Mouse (Mus musculus): ENCODE results near the gene Triobp. TPM values are rescaled to one million over a fixed set of nuclear protein-coding genes. Genes with fewer than 3 reads are reported as not detected.
"Not testable (repeated sequence)": the region's sequence is repeated elsewhere in the genome, so short reads cannot be mapped to it uniquely, and the experiment has no call there.

Triobp gene
- polyA plus RNA-seq, 1 experiment from 2014 or later = 46.7 TPM

DNA sequence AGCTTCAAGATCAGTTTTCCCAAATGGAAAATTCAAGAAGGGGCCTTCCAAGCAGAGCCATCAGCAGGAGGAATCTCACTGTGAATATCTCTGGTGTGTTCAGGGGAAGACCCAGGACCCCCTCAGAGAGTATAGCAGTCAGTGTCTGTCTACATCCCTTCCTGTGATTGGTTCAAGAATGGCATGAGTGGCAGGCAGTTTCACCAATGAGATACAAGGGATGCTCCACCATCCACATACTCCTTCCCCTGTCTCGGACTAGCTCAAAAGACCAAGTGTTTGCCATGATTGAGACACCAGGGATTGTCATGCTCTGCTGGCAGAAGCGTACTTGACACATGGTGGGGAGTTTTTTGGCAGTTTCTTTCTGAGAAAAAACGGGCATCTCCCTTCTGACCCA, 59.1 kb downstream of the Triobp start:
- no peak overlapping the region for H3K4me3 ChIP-seq (ENCODE audit: low read depth, low read length)
- H3K4me2 ChIP-seq = no peak overlapping the region
- H3K4me1 ChIP-seq (replicated peaks; ENCODE audit: control insufficient read depth, insufficient read depth, low read length) = peaks cover 2% of the 10 kb centered on the region; the same call in 1 of the 2 replicates
- 68% methylated on average over 3 of the region's 3 CpGs for WGBS
- no peak for ATAC-seq (replicated peaks; ENCODE audit: low FRiP score)
- H3K36me3 ChIP-seq (ENCODE audit: control insufficient read depth, insufficient read depth, low read length) = peaks cover 26% of the 10 kb centered on the region
- DNase-seq (ENCODE audit: low spot score) = no peak
- H3K9me3 ChIP-seq (ENCODE audit: control insufficient read depth, low read length) = no peaks in the 10 kb centered on the region
- no peak overlapping the region for H3K9ac ChIP-seq (ENCODE audit: low read depth, low read length)
- H3K27ac ChIP-seq (ENCODE audit: low read depth, low read length) = no peak overlapping the region
- no peaks in the 10 kb centered on the region for H3K27me3 ChIP-seq (replicated peaks; ENCODE audit: control insufficient read depth, insufficient read depth, low read length)

DNA sequence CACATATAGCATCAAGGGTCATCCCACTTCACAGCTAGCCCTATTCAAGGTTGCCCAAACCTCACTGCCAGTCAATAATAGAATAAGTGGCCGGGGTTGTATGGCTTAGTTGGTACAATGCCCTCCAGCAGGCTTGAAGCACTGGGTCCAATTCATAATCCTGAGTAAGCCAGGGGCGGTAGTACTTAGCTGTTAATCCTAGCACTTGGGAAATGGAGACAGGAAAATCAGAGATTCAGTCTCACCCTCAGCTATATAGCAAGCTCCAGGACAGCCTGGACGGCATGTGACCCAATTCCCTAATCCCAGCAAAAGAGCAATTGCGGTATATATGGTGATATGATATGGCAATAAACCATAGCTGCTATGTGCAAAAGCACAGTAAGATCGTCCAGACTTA, 59.5 kb downstream of the Triobp start:
- DNase-seq (ENCODE audit: low spot score) = no peak
- Histone ChIP-seq H3K27ac (ENCODE audit: low read depth, low read length) (no peak overlapping the region), H3K4me1 (replicated peaks; ENCODE audit: control insufficient read depth, insufficient read depth, low read length) (peaks cover 2% of the 10 kb centered on the region; the same call in 1 of the 2 replicates), H3K4me3 (ENCODE audit: low read depth, low read length) (no peak overlapping the region), H3K4me2 (no peak overlapping the region), H3K9me3 (ENCODE audit: control insufficient read depth, low read length) (no peaks in the 10 kb centered on the region), H3K36me3 (ENCODE audit: control insufficient read depth, insufficient read depth, low read length) (peaks cover 22% of the 10 kb centered on the region), H3K9ac (ENCODE audit: low read depth, low read length) (no peak overlapping the region), H3K27me3 (replicated peaks; ENCODE audit: control insufficient read depth, insufficient read depth, low read length) (no peaks in the 10 kb centered on the region)
- no peak for ATAC-seq (replicated peaks; ENCODE audit: low FRiP score)
- 91% methylated on average over 5 of the region's 5 CpGs for WGBS

DNA sequence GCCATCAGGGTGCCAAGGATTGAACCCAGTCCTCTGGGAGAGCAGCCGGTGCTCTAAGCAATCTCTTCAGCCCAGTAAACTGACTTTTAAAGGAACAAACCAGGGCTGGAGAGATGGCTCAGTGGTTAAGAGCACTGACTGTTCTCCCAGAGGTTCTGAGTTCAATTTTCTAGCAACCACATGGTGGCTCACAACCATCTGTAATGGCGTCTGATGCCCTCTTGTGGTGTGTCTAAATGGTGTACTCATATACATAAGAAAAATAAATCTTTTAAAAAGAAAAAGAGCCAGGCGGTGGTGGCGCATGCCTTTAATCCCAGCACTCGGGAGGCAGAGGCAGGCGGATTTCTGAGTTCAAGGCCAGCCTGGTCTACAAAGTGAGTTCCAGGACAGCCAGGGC, 60.3 kb downstream of the Triobp start:
- H3K36me3 ChIP-seq (ENCODE audit: control insufficient read depth, insufficient read depth, low read length) = peaks cover 21% of the 10 kb centered on the region
- not testable (repeated sequence) for H3K9ac ChIP-seq (ENCODE audit: low read depth, low read length); H3K4me1 ChIP-seq (replicated peaks; ENCODE audit: control insufficient read depth, insufficient read depth, low read length); H3K4me2 ChIP-seq; ATAC-seq (replicated peaks; ENCODE audit: low FRiP score); H3K27me3 ChIP-seq (replicated peaks; ENCODE audit: control insufficient read depth, insufficient read depth, low read length); DNase-seq (ENCODE audit: low spot score); H3K9me3 ChIP-seq (ENCODE audit: control insufficient read depth, low read length); H3K27ac ChIP-seq (ENCODE audit: low read depth, low read length); H3K4me3 ChIP-seq (ENCODE audit: low read depth, low read length)
- WGBS = 81% methylated on average over 6 of the region's 6 CpGs

DNA sequence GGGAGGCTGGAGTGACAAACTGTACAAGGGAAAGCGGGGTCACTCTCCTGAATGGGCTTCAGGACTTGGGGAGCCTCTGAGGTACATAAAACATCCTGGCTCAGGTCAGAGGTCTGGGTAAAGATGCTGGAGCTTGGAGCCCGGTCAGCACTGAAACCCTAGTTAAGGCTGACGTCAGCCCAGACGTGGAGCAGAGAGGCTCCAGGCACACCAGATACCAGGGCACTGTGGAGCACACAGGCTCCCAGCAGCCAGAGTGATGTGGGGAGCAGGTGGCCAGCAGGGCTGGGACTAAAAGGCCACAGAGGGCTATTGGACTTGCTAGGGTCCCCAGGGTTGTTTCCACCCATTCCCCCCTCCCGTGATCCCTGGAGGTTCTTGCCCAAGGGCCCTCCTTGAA, 62.2 kb downstream of the Triobp start:
- Histone ChIP-seq H3K4me2 (no peak overlapping the region), H3K9ac (ENCODE audit: low read depth, low read length) (no peak overlapping the region), H3K36me3 (ENCODE audit: control insufficient read depth, insufficient read depth, low read length) (peaks cover 6% of the 10 kb centered on the region), H3K27ac (ENCODE audit: low read depth, low read length) (no peak overlapping the region), H3K4me3 (ENCODE audit: low read depth, low read length) (no peak overlapping the region), H3K4me1 (replicated peaks; ENCODE audit: control insufficient read depth, insufficient read depth, low read length) (peaks cover 2% of the 10 kb centered on the region; the same call in 1 of the 2 replicates), H3K9me3 (ENCODE audit: control insufficient read depth, low read length) (no peaks in the 10 kb centered on the region), H3K27me3 (replicated peaks; ENCODE audit: control insufficient read depth, insufficient read depth, low read length) (no peaks in the 10 kb centered on the region)
- 76% methylated on average over 5 of the region's 5 CpGs for WGBS
- no peak for DNase-seq (ENCODE audit: low spot score)
- no peak for ATAC-seq (replicated peaks; ENCODE audit: low FRiP score)

DNA sequence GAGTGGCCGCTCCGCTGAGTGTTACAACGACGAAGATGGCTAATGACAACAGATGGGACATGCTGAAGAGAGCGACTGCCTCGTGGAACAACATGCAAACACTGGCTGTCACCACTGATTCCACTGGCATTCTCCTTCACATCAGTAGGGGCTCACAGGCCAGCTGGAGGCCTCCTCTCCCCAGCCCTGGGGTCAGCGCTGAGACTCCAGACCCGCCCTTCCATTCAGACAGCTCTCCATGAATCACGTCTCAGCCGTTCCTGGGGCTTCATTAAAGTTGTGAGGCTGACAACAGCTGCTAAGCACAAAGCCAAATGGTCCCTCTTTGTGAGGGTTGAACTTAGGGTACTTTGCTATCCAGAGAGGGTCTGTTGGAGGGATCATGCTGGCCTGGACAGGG, 64.0 kb downstream of the Triobp start:
- Histone ChIP-seq H3K4me2 (no peak overlapping the region), H3K4me3 (ENCODE audit: low read depth, low read length) (no peak overlapping the region), H3K9ac (ENCODE audit: low read depth, low read length) (no peak overlapping the region), H3K4me1 (replicated peaks; ENCODE audit: control insufficient read depth, insufficient read depth, low read length) (peaks cover 2% of the 10 kb centered on the region; the same call in 1 of the 2 replicates), H3K36me3 (ENCODE audit: control insufficient read depth, insufficient read depth, low read length) (no peaks in the 10 kb centered on the region; the same call in 1 of the 2 replicates), H3K27ac (ENCODE audit: low read depth, low read length) (no peak overlapping the region; the same call in 1 of the 2 replicates), H3K27me3 (replicated peaks; ENCODE audit: control insufficient read depth, insufficient read depth, low read length) (no peaks in the 10 kb centered on the region), H3K9me3 (ENCODE audit: control insufficient read depth, low read length) (no peaks in the 10 kb centered on the region)
- 61% methylated on average over 10 of the region's 10 CpGs for WGBS
- DNase-seq (ENCODE audit: low spot score) (no peak), ATAC-seq (replicated peaks; ENCODE audit: low FRiP score) (no peak)

DNA sequence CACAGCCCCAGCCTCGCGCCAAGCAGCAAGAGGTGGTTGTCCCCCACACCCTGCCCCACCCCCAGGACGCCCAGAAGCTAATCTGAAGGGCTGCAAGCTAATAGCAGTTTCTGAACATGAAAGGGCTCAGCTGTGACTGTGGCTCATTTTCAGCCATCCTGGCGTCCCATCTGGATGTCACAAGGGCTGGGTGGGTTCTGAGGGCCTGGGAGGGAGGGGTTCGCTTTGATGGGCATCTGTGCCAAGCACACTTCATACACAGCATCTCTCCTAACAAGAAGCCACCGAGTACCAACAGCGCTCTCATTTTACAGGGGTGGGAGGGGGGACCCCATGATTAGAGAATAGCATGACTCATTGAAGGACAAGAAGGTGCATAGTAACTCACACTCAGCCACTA, 65.9 kb downstream of the Triobp start:
- Histone ChIP-seq H3K36me3 (ENCODE audit: control insufficient read depth, insufficient read depth, low read length) (no peaks in the 10 kb centered on the region), H3K27me3 (replicated peaks; ENCODE audit: control insufficient read depth, insufficient read depth, low read length) (no peaks in the 10 kb centered on the region), H3K9me3 (ENCODE audit: control insufficient read depth, low read length) (no peaks in the 10 kb centered on the region), H3K4me3 (ENCODE audit: low read depth, low read length) (no peak overlapping the region), H3K4me1 (replicated peaks; ENCODE audit: control insufficient read depth, insufficient read depth, low read length) (peaks cover 2% of the 10 kb centered on the region; the same call in 1 of the 2 replicates), H3K9ac (ENCODE audit: low read depth, low read length) (no peak overlapping the region), H3K27ac (ENCODE audit: low read depth, low read length) (no peak overlapping the region), H3K4me2 (no peak overlapping the region)
- WGBS = 62% methylated on average over 7 of the region's 7 CpGs
- DNase-seq (ENCODE audit: low spot score) (no peak), ATAC-seq (replicated peaks; ENCODE audit: low FRiP score) (no peak)

DNA sequence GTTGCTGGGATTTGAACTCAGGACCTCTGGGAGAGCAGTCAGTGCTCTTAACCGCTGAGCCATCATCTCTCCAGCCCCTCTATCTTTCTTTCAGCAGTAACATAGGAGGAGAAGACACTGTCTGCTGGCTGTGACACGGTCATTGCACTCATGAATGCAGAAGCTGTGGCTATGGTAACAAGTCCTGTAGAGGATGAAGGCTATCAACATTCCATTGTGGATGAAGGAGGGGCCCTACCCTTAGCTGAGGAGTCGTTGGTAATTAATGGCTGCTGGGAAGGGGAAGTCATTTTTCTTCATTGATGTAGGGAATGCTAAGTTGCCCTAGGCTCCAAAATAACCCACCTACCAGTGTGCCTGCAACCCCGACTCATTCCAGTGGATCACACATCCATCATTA, 70.7 kb downstream of the Triobp start:
- Histone ChIP-seq H3K9ac (ENCODE audit: low read depth, low read length) (no peak overlapping the region), H3K9me3 (ENCODE audit: control insufficient read depth, low read length) (no peaks in the 10 kb centered on the region), H3K27ac (ENCODE audit: low read depth, low read length) (no peak overlapping the region), H3K4me3 (ENCODE audit: low read depth, low read length) (no peak overlapping the region), H3K27me3 (replicated peaks; ENCODE audit: control insufficient read depth, insufficient read depth, low read length) (no peaks in the 10 kb centered on the region), H3K36me3 (ENCODE audit: control insufficient read depth, insufficient read depth, low read length) (no peaks in the 10 kb centered on the region), H3K4me2 (no peak overlapping the region), H3K4me1 (replicated peaks; ENCODE audit: control insufficient read depth, insufficient read depth, low read length) (peaks cover 7% of the 10 kb centered on the region)
- no peak for DNase-seq (ENCODE audit: low spot score)
- no peak for ATAC-seq (replicated peaks; ENCODE audit: low FRiP score)
- WGBS = 35% methylated on average over 4 of the region's 4 CpGs

DNA sequence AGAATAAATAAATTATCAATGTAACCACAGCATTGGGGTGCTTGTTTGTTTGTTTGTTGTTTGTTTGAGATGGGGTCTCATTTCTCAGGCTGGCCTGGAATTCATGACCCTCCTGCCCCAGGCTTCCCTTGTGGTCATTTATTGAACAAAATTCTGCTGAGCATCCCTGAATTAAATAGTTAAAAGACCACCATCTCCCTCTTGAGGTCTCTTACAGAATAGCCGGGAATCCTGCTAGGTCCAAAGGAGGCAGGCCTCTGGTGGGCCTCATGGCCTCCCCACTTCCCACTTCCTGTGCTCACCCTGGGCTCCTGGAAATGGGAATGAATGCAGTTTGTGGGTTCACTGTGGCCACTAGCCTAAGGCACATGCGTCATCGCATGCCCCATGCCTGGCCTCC, 71.4 kb downstream of the Triobp start:
- DNase-seq (ENCODE audit: low spot score) (no peak), ATAC-seq (replicated peaks; ENCODE audit: low FRiP score) (no peak)
- H3K36me3 ChIP-seq (ENCODE audit: control insufficient read depth, insufficient read depth, low read length) = no peaks in the 10 kb centered on the region
- H3K9me3 ChIP-seq (ENCODE audit: control insufficient read depth, low read length) = no peaks in the 10 kb centered on the region
- no peak overlapping the region for H3K27ac ChIP-seq (ENCODE audit: low read depth, low read length)
- no peaks in the 10 kb centered on the region for H3K27me3 ChIP-seq (replicated peaks; ENCODE audit: control insufficient read depth, insufficient read depth, low read length)
- H3K4me1 ChIP-seq (replicated peaks; ENCODE audit: control insufficient read depth, insufficient read depth, low read length) = peaks cover 7% of the 10 kb centered on the region
- H3K9ac ChIP-seq (ENCODE audit: low read depth, low read length) = no peak overlapping the region
- 57% methylated on average over 3 of the region's 3 CpGs for WGBS
- H3K4me3 ChIP-seq (ENCODE audit: low read depth, low read length) = no peak overlapping the region
- no peak overlapping the region for H3K4me2 ChIP-seq

DNA sequence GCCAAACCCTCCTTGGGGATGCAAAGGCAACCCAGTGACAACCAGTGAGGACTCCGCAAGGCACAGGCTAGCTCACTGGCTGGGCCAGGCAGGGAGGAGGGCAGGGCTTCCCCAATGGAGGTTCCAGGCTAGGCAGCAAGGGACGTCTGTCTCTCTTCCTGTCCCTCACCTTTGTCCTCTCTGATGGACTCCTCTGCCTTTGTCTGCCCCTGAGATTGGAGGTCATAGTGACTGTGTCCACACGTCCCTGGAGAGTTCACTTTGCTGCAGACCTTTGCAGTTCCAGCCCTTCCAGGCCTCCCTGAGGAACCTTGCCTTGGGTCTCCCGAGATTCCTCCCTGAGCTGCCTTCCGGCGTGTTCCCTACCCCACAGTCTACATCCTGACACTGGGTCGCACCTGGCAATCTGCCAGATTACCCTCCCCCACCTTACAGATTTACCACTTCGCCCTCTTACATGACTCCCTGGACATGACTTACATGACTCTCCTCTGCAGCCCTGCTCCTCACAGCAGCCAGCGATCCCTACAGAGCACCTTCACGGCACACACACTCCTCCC, 75.2 kb downstream of the Triobp start:
- Histone ChIP-seq H3K27ac (ENCODE audit: low read depth, low read length) (0 out of 2 replicates have a peak overlapping the region, but pooled peaks have one; percentile 0), H3K9me3 (ENCODE audit: control insufficient read depth, low read length) (no peaks in the 10 kb centered on the region), H3K4me2 (peak overlapping the region; percentile 20; the same call in 1 of the 2 replicates), H3K9ac (ENCODE audit: low read depth, low read length) (no peak overlapping the region), H3K4me3 (ENCODE audit: low read depth, low read length) (no peak overlapping the region), H3K4me1 (replicated peaks; ENCODE audit: control insufficient read depth, insufficient read depth, low read length) (peaks cover 17% of the 10 kb centered on the region), H3K36me3 (ENCODE audit: control insufficient read depth, insufficient read depth, low read length) (no peaks in the 10 kb centered on the region), H3K27me3 (replicated peaks; ENCODE audit: control insufficient read depth, insufficient read depth, low read length) (peaks cover 23% of the 10 kb centered on the region)
- ATAC-seq (replicated peaks; ENCODE audit: low FRiP score) (no peak), DNase-seq (ENCODE audit: low spot score) (no peak)
- 57% methylated on average over 10 of the region's 10 CpGs for WGBS

Data from liver, embryonic 11.5 days (tissue).